Mouse (Mus musculus) erythroblast, adult 5-6 weeks (primary cell): ENCODE results near the gene Trim2. TPM values are rescaled to one million over a fixed set of nuclear protein-coding genes. Genes with fewer than 3 reads are reported as not detected.

ENCODE experiments used
- ATAC-seq: replicated peaks from 2 replicates; pipeline ENCODE4 v1.8.0; 2016; ENCODE audit warnings: moderate number of reproducible peaks, mild to moderate bottlenecking, moderate TSS enrichment, inconsistent platforms; ENCODE audit not compliant: poor library complexity, low FRiP score, severe bottlenecking
- total RNA-seq, 2 experiments: library from RNA; stranded (forward) in 1 of 2; stranded (reverse) in 1 of 2; fragments of 150-400 nt in 1 of 2; fragments of 200-764, 138-1000 nt in 1 of 2; gene quantifications; 2 replicates each; pipeline versions ENCODE4 v1.2.3 to v1.2.4; 2015 to 2017; ENCODE audit warnings: low replicate concordance in 2 of 2

Gene Trim2
- total RNA-seq, 2 experiments from 2014 or later = 1.9 to 4.3 TPM

GRCm38 (mm10) chr3:84233663-84234415 is 72.8 kb downstream of the Trim2 start:
- no peak for ATAC-seq

- no peak for ATAC-seq
Observed at GRCm38 (mm10) chr3:84232312-84232711, 74.4 kb downstream of the Trim2 start.

- ATAC-seq = no peak
Observed at GRCm38 (mm10) chr3:84230988-84231387, 75.7 kb downstream of the Trim2 start.

- ATAC-seq = no peak
Observed at GRCm38 (mm10) chr3:84228911-84229310, 77.8 kb downstream of the Trim2 start.

GRCm38 (mm10) chr3:84228203-84228870 is 78.3 kb downstream of the Trim2 start:
- no peak for ATAC-seq

GRCm38 (mm10) chr3:84227628-84228027 is 79.0 kb downstream of the Trim2 start:
- ATAC-seq = no peak

- ATAC-seq = no peak
Observed at GRCm38 (mm10) chr3:84224982-84225381, 81.7 kb downstream of the Trim2 start.

- ATAC-seq = no peak
Observed at GRCm38 (mm10) chr3:84220748-84221147, 85.9 kb downstream of the Trim2 start.

- ATAC-seq = no peak
Observed at GRCm38 (mm10) chr3:84220326-84220725, 86.4 kb downstream of the Trim2 start.

GRCm38 (mm10) chr3:84219720-84220273 is 86.9 kb downstream of the Trim2 start:
- ATAC-seq = no peak

- no peak for ATAC-seq
Observed at GRCm38 (mm10) chr3:84219166-84219710, 87.4 kb downstream of the Trim2 start.

- no peak for ATAC-seq
Observed at GRCm38 (mm10) chr3:84218498-84218897, 88.2 kb downstream of the Trim2 start.

GRCm38 (mm10) chr3:84217961-84218351 is 88.7 kb downstream of the Trim2 start:
- no peak for ATAC-seq

- no peak for ATAC-seq
Observed at GRCm38 (mm10) chr3:84217118-84217960, 89.3 kb downstream of the Trim2 start.

GRCm38 (mm10) chr3:84215743-84216360 is 90.8 kb downstream of the Trim2 start:
- ATAC-seq = no peak

GRCm38 (mm10) chr3:84215253-84215652 is 91.4 kb downstream of the Trim2 start:
- no peak for ATAC-seq

GRCm38 (mm10) chr3:84214501-84214900 is 92.2 kb downstream of the Trim2 start:
- ATAC-seq = no peak

GRCm38 (mm10) chr3:84211340-84211875 is 95.3 kb downstream of the Trim2 start:
- no peak for ATAC-seq

GRCm38 (mm10) chr3:84208917-84209513 is 97.7 kb downstream of the Trim2 start:
- ATAC-seq = no peak
